Mouse (Mus musculus) kidney, embryonic 15.5 days (tissue): ENCODE results near the gene Pigh. TPM values are rescaled to one million over a fixed set of nuclear protein-coding genes. Genes with fewer than 3 reads are reported as not detected.

Experiments
- ATAC-seq: fragments of 200-750 bp; cut with Nextera tagmentation; replicated peaks from 2 replicates; pipeline ENCODE4 v1.8.0; 2017; ENCODE audit warnings: moderate TSS enrichment; ENCODE audit not compliant: low FRiP score
- H3K27ac ChIP-seq: fragments of 300-500 bp; sonication (generic); 2 replicates; pipeline ENCODE4 v1.5.1; 2015; ENCODE audit warnings: mild to moderate bottlenecking, inconsistent platforms
- H3K27me3 ChIP-seq: fragments of 300-500 bp; sonication (generic); 2 replicates; pipeline ENCODE4 v1.6.1; 2015; ENCODE audit warnings: inconsistent platforms
- H3K36me3 ChIP-seq: fragments of 300-500 bp; sonication (generic); 2 replicates; pipeline ENCODE4 v1.6.1; 2015; ENCODE audit warnings: inconsistent platforms
- H3K4me1 ChIP-seq: fragments of 300-500 bp; sonication (generic); 2 replicates; pipeline ENCODE4 v1.6.1; 2015; ENCODE audit warnings: inconsistent platforms
- H3K4me2 ChIP-seq: fragments of 300-500 bp; sonication (generic); 2 replicates; pipeline ENCODE4 v1.6.1; 2015; ENCODE audit warnings: moderate library complexity, mild to moderate bottlenecking, inconsistent platforms
- H3K4me3 ChIP-seq: fragments of 300-500 bp; sonication (generic); replicated peaks from 2 replicates; pipeline ENCODE4 v1.5.1; 2015; ENCODE audit warnings: mild to moderate bottlenecking, inconsistent platforms
- H3K9ac ChIP-seq: fragments of 300-500 bp; sonication (generic); 2 replicates; pipeline ENCODE4 v1.6.1; 2015; ENCODE audit warnings: mild to moderate bottlenecking, inconsistent platforms
- H3K9me3 ChIP-seq: fragments of 300-500 bp; sonication (generic); replicated peaks from 2 replicates; pipeline ENCODE4 v1.6.1; 2016; ENCODE audit warnings: inconsistent platforms
- WGBS: fragments of 180-500 bp; shearing (Covaris S2); methylation state at CpG from one replicate; pipeline ENCODE4 v1.1.7; 2015; ENCODE audit warnings: mixed read lengths; 5-methylcytosine and 5-hydroxymethylcytosine counted together
- polyA plus RNA-seq: library from polyadenylated mRNA; unstranded; fragments of >200 nt; fragmentation: Nextera tagmentation; extraction: Ambion mirVana; gene quantifications from 2 replicates; pipeline ENCODE4 v1.2.1, GENCODE M21; 2015

The Pigh gene
- polyA plus RNA-seq, 1 experiment from 2014 or later, result 36.2 TPM

GRCm38 (mm10) chr12:79041436-79041835, 48.0 kb downstream of the Pigh start:
- Histone ChIP-seq H3K4me1 (no peaks in the 10 kb centered on the region), H3K36me3 (peaks cover 22% of the 10 kb centered on the region), H3K9ac (no peak overlapping the region), H3K27ac (no peak overlapping the region), H3K27me3 (no peaks in the 10 kb centered on the region), H3K4me3 (no peak overlapping the region), H3K9me3 (no peaks in the 10 kb centered on the region), H3K4me2 (no peak overlapping the region)
- no peak for ATAC-seq

- ATAC-seq, result no peak
- no peak overlapping the region for H3K9ac ChIP-seq
Measured at GRCm38 (mm10) chr12:79040201-79040827, 49.1 kb downstream of the Pigh start.

GRCm38 (mm10) chr12:79039708-79040107, 49.7 kb downstream of the Pigh start:
- Histone ChIP-seq H3K4me2 (no peak overlapping the region), H3K9ac (no peak overlapping the region), H3K4me1 (no peaks in the 10 kb centered on the region), H3K27ac (no peak overlapping the region), H3K9me3 (no peaks in the 10 kb centered on the region), H3K4me3 (no peak overlapping the region), H3K36me3 (peaks cover 14% of the 10 kb centered on the region; the same call in 1 of the 2 replicates), H3K27me3 (no peaks in the 10 kb centered on the region)
- WGBS, result 73% methylated on average over 8 of the region's 8 CpGs
- no peak for ATAC-seq

More at GRCm38 (mm10) chr12:79040201-79040827, 49.1 kb downstream of the Pigh start:
- no peak overlapping the region for H3K27ac ChIP-seq
- H3K27me3 ChIP-seq, result no peaks in the 10 kb centered on the region
- H3K36me3 ChIP-seq, result peaks cover 17% of the 10 kb centered on the region
- no peaks in the 10 kb centered on the region for H3K9me3 ChIP-seq
- no peaks in the 10 kb centered on the region for H3K4me1 ChIP-seq
- no peak overlapping the region for H3K4me2 ChIP-seq
- 87% methylated on average over 11 of the region's 11 CpGs for WGBS
- H3K4me3 ChIP-seq, result no peak overlapping the region

- no peaks in the 10 kb centered on the region for H3K4me1 ChIP-seq
- ATAC-seq, result no peak
- no peak overlapping the region for H3K4me3 ChIP-seq
- H3K9ac ChIP-seq, result no peak overlapping the region
- H3K4me2 ChIP-seq, result no peak overlapping the region
- H3K9me3 ChIP-seq, result no peaks in the 10 kb centered on the region
- H3K27ac ChIP-seq, result no peak overlapping the region
- no peaks in the 10 kb centered on the region for H3K27me3 ChIP-seq
- WGBS, result 32% methylated on average over 3 of the region's 3 CpGs
- H3K36me3 ChIP-seq, result no peaks in the 10 kb centered on the region
Measured at GRCm38 (mm10) chr12:79035349-79035748, 54.1 kb downstream of the Pigh start.

GRCm38 (mm10) chr12:79034331-79034730, 55.1 kb downstream of the Pigh start:
- Histone ChIP-seq H3K4me1 (0 out of 2 replicates have a peak, but pooled peaks cover 6% of the 10 kb centered on the region), H3K36me3 (no peaks in the 10 kb centered on the region), H3K9ac (no peak overlapping the region), H3K9me3 (no peaks in the 10 kb centered on the region), H3K4me3 (no peak overlapping the region), H3K27me3 (no peaks in the 10 kb centered on the region), H3K4me2 (no peak overlapping the region), H3K27ac (no peak overlapping the region)
- ATAC-seq, result no peak
- WGBS, result 96% methylated on average over 2 of the region's 2 CpGs

Other genes starting within 250 kb of the Pigh start
- gene Atp6v1d, start 228.0 kb downstream of the Pigh start, polyA plus RNA-seq, result 58.9 and 61.1 TPM in 2 replicates
- gene Eif2s1, start 227.8 kb downstream of the Pigh start, polyA plus RNA-seq, result 208 and 223 TPM in 2 replicates
- 4.4 and 4.6 TPM in 2 replicates for gene Plek2, start 182.7 kb downstream of the Pigh start, polyA plus RNA-seq
- gene Tmem229b, start 82.0 kb downstream of the Pigh start, polyA plus RNA-seq, result 4.2 and 4.5 TPM in 2 replicates
- gene Plekhh1, start 60.5 kb downstream of the Pigh start, polyA plus RNA-seq, result 6.3 and 7.0 TPM in 2 replicates
- gene Arg2, start 41.1 kb upstream of the Pigh start, polyA plus RNA-seq, result 13.2 and 14.6 TPM in 2 replicates
- gene Vti1b, start 83.0 kb upstream of the Pigh start, polyA plus RNA-seq, result 97.7 and 101 TPM in 2 replicates
- gene Rdh11, start 102.6 kb upstream of the Pigh start, polyA plus RNA-seq, result 25.9 and 26.8 TPM in 2 replicates
- gene Rdh12, start 119.3 kb upstream of the Pigh start, polyA plus RNA-seq, result 2.4 and 3.1 TPM in 2 replicates
- gene Zfyve26, start 206.7 kb upstream of the Pigh start, polyA plus RNA-seq, result 14.4 and 15.4 TPM in 2 replicates
- 7.8 and 8.2 TPM in 2 replicates for gene Rad51b, start 207.6 kb upstream of the Pigh start, polyA plus RNA-seq